Mouse (Mus musculus) heart, embryonic 16.5 days (tissue): ENCODE measurements around the gene Shank2. TPM values are rescaled to one million over a fixed set of nuclear protein-coding genes. Genes with fewer than 3 reads are reported as not detected.

Experiments used
- ATAC-seq: fragments of 200-750 bp; cut with Nextera tagmentation; replicated peaks from 2 replicates; pipeline ENCODE4 v1.8.0; 2017; ENCODE audit warnings: moderate number of reproducible peaks; ENCODE audit not compliant: insufficient read depth, low FRiP score; ENCODE audit errors: extremely low read depth
- H3K27ac ChIP-seq: fragments of 300-500 bp; sonication (generic); 2 replicates; pipeline ENCODE4 v1.5.1; 2014; ENCODE audit warnings: mild to moderate bottlenecking, low read length, control low read depth, moderate library complexity
- H3K27me3 ChIP-seq: fragments of 300-500 bp; sonication (generic); 2 replicates; pipeline ENCODE4 v1.6.1; 2014; ENCODE audit warnings: low read length, mixed read lengths; ENCODE audit not compliant: control insufficient read depth, insufficient read depth
- H3K36me3 ChIP-seq: fragments of 300-500 bp; sonication (generic); 2 replicates; pipeline ENCODE4 v1.6.1; 2014; ENCODE audit not compliant: control insufficient read depth, insufficient read depth
- H3K4me1 ChIP-seq: fragments of 300-500 bp; sonication (generic); 2 replicates; pipeline ENCODE4 v1.6.1; 2014; ENCODE audit warnings: low read length, mixed read lengths; ENCODE audit not compliant: control insufficient read depth, insufficient read depth
- H3K4me2 ChIP-seq: fragments of 300-500 bp; sonication (generic); 2 replicates; pipeline ENCODE4 v1.6.1; 2014; ENCODE audit warnings: low read depth, mild to moderate bottlenecking, control low read depth, low read length
- H3K4me3 ChIP-seq: fragments of 300-500 bp; sonication (generic); 2 replicates; pipeline ENCODE4 v1.5.1; 2014; ENCODE audit warnings: mild to moderate bottlenecking, control low read depth, low read length
- H3K9ac ChIP-seq: fragments of 300-500 bp; sonication (generic); 2 replicates; pipeline ENCODE4 v1.6.1; 2014; ENCODE audit warnings: low read length, control low read depth
- H3K9me3 ChIP-seq: fragments of 300-500 bp; sonication (generic); replicated peaks from 2 replicates; pipeline ENCODE4 v1.6.1; 2016; ENCODE audit warnings: low read length; ENCODE audit not compliant: control insufficient read depth
- WGBS: fragments of 180-500 bp; shearing (Covaris S2); extraction: QIAGEN DNeasy Blood & Tissue Kit; methylation state at CpG from one replicate; pipeline ENCODE4 v1.1.7; 2014; 5-methylcytosine and 5-hydroxymethylcytosine counted together
- polyA plus RNA-seq: library from polyadenylated mRNA; unstranded; fragments of >200 nt; fragmentation: Nextera tagmentation; extraction: Ambion mirVana; gene quantifications from 2 replicates; pipeline ENCODE4 v1.2.1, GENCODE M21; 2015

Gene Shank2
- polyA plus RNA-seq, 1 experiment from 2014 or later = 0.79 TPM

- H3K4me2 ChIP-seq = no peak overlapping the region; the same call in 1 of the 2 replicates
- no peaks in the 10 kb centered on the region for H3K9me3 ChIP-seq
- no peak overlapping the region for H3K27ac ChIP-seq
- no peak overlapping the region for H3K9ac ChIP-seq
- H3K27me3 ChIP-seq = peaks cover 36% of the 10 kb centered on the region
- H3K36me3 ChIP-seq = no peaks in the 10 kb centered on the region
- no peak for ATAC-seq
- H3K4me3 ChIP-seq = peak overlapping the region; percentile 46; the same call in 1 of the 2 replicates
- 65% methylated on average over 3 of the region's 3 CpGs for WGBS
- H3K4me1 ChIP-seq = 0 out of 2 replicates have a peak, but pooled peaks cover 2% of the 10 kb centered on the region
These were observed 174.6 kb downstream of the Shank2 start for GRCm38 (mm10) chr7:144176234-144176730.

- Histone ChIP-seq H3K4me1 (0 out of 2 replicates have a peak, but pooled peaks cover 2% of the 10 kb centered on the region), H3K9me3 (no peaks in the 10 kb centered on the region), H3K9ac (no peak overlapping the region), H3K4me2 (no peak overlapping the region), H3K27me3 (peaks cover 25% of the 10 kb centered on the region), H3K27ac (no peak overlapping the region), H3K36me3 (no peaks in the 10 kb centered on the region), H3K4me3 (no peak overlapping the region)
- WGBS = 80% methylated on average over 6 of the region's 6 CpGs
- ATAC-seq = no peak
These were observed 177.7 kb downstream of the Shank2 start for GRCm38 (mm10) chr7:144179436-144179835.

- Histone ChIP-seq H3K4me2 (no peak overlapping the region), H3K27me3 (peaks cover 11% of the 10 kb centered on the region), H3K4me3 (no peak overlapping the region), H3K4me1 (no peaks in the 10 kb centered on the region), H3K9me3 (no peaks in the 10 kb centered on the region), H3K27ac (no peak overlapping the region), H3K36me3 (no peaks in the 10 kb centered on the region), H3K9ac (no peak overlapping the region)
- WGBS = 26% methylated on average over 6 of the region's 6 CpGs
- peak; percentile 37; the same call in 1 of the 2 replicates for ATAC-seq
These were observed 179.2 kb downstream of the Shank2 start for GRCm38 (mm10) chr7:144180885-144181284.

DNA sequence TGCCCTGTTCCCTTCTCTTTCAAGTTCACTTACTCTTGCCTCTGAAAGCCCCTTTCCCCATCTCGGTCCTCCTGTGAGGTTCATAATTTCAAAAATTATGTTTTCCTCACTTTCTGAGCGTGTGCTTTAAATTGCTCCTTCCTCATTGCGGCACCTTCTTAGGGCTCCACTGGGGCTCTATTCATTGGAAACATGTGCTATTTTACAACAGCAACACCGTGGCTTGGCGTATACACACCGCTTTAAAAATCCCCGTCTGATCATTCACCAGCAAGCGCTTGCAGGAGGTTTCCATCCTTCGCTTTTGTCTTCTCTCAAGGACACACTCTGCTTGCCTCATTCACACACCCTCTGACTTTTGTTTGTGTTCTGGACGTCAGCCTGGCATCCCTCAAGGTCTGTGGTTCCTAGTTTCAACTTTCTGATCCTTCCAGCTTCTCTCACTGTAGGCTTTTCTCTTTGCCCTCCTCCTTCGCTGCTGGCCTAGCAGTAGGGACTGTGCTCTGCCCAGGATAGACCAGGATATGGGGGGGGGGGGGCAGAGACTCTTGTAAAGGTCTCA is 186.2 kb downstream of the Shank2 start:
- Histone ChIP-seq H3K4me2 (no peak overlapping the region), H3K9ac (no peak overlapping the region), H3K9me3 (no peaks in the 10 kb centered on the region), H3K4me3 (no peak overlapping the region), H3K36me3 (no peaks in the 10 kb centered on the region), H3K4me1 (no peaks in the 10 kb centered on the region), H3K27ac (no peak overlapping the region), H3K27me3 (no peaks in the 10 kb centered on the region)
- 76% methylated on average over 11 of the region's 11 CpGs for WGBS
- no peak for ATAC-seq

DNA sequence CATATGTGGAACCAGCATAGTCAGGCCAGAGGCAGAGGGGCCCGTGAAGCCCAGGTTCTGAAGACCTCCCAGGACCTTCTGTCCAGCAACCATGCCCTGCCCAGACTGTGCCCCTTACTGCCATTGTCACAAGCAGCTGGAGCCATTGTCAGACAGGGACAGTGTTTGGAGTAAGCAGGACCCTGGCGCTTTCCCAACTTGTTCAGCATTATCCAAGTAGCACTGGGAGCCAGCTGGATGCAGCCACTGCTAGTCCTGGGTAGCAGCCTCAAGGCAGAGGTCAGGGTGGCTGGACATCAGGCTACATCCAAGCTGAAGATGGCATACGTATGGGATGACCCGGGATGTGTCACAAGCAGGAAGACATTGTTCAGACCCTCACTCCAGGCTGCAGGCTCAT is 187.7 kb downstream of the Shank2 start:
- WGBS = 69% methylated on average over 4 of the region's 4 CpGs
- Histone ChIP-seq H3K9ac (no peak overlapping the region), H3K4me1 (no peaks in the 10 kb centered on the region), H3K4me3 (no peak overlapping the region), H3K27me3 (no peaks in the 10 kb centered on the region), H3K27ac (no peak overlapping the region), H3K36me3 (no peaks in the 10 kb centered on the region), H3K4me2 (no peak overlapping the region), H3K9me3 (no peaks in the 10 kb centered on the region)
- no peak for ATAC-seq

- ATAC-seq = no peak
- no peaks in the 10 kb centered on the region for H3K27me3 ChIP-seq
- no peak overlapping the region for H3K4me2 ChIP-seq
- no peaks in the 10 kb centered on the region for H3K9me3 ChIP-seq
- 0 out of 2 replicates have a peak, but pooled peaks cover 7% of the 10 kb centered on the region for H3K4me1 ChIP-seq
- no peak overlapping the region for H3K4me3 ChIP-seq
- WGBS = 77% methylated on average over 2 of the region's 2 CpGs
- no peak overlapping the region for H3K27ac ChIP-seq
- no peaks in the 10 kb centered on the region for H3K36me3 ChIP-seq
- H3K9ac ChIP-seq = no peak overlapping the region
These were observed 196.8 kb downstream of the Shank2 start for GRCm38 (mm10) chr7:144198491-144198890.

DNA sequence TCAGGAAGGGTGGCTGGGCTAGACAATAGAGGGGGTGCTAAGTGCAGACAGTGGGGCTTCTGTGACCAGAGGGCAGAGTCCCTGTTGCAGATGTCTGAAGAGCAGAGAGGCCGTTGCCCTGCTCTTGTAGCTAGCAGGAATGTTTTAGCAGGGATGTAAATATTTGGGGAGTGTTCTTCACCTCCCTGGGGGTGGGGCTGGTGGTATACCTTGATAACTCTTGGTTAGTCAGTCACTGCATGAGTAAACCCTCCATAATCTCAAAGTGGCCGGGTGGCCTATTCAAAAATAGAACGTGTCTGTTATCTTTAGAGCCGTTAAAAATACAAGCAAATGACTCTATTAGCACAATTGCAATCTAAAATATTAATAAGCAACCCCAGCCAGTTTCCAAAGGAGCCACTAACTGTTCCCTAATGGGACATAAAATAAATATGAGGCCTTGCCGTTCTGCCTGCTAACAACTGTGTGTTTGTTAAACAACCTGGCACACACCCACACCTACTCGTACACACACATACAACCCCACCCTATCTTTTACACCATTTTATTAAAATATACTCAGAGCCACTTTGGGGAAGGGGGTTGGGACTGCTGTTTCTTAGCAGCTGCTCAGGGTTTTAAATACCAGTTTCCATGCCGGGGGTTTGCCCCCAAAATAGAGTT is 200.4 kb downstream of the Shank2 start:
- H3K4me2 ChIP-seq = no peak overlapping the region
- H3K4me1 ChIP-seq = 0 out of 2 replicates have a peak, but pooled peaks cover 7% of the 10 kb centered on the region
- H3K27ac ChIP-seq = no peak overlapping the region
- no peaks in the 10 kb centered on the region for H3K9me3 ChIP-seq
- H3K9ac ChIP-seq = no peak overlapping the region
- no peak overlapping the region for H3K4me3 ChIP-seq
- WGBS = 46% methylated on average over 7 of the region's 7 CpGs
- H3K36me3 ChIP-seq = no peaks in the 10 kb centered on the region
- ATAC-seq = no peak
- H3K27me3 ChIP-seq = no peaks in the 10 kb centered on the region

DNA sequence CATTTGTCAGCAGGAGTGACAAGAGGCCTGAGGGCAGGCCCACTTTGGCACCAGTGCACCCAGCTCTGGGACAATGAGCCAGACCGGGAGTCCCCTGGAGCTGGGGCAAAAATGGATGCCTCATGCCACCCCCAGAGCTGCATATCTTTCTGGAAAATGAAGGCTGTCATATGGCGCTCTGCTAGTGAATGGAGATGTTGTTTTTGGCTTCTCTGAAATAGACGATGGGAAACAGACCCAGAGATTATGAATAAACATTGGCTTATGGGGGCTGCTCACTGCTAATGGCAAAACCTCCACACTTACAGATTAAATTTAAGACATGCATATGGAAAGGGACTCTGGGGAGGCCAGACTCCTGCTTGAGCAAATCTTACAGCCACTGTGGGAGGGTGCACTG is 202.6 kb downstream of the Shank2 start:
- WGBS = 34% methylated on average over 3 of the region's 3 CpGs
- no peak overlapping the region for H3K4me2 ChIP-seq
- no peaks in the 10 kb centered on the region for H3K27me3 ChIP-seq
- no peak overlapping the region for H3K27ac ChIP-seq
- no peak overlapping the region for H3K4me3 ChIP-seq
- H3K9me3 ChIP-seq = no peaks in the 10 kb centered on the region
- ATAC-seq = 0 out of 2 replicates have a peak, but pooled peaks have one; percentile 16
- H3K9ac ChIP-seq = no peak overlapping the region
- peaks cover 11% of the 10 kb centered on the region for H3K4me1 ChIP-seq
- no peaks in the 10 kb centered on the region for H3K36me3 ChIP-seq

GRCm38 (mm10) chr7:144205161-144205560 is 203.4 kb downstream of the Shank2 start:
- Histone ChIP-seq H3K4me2 (no peak overlapping the region), H3K9me3 (no peaks in the 10 kb centered on the region), H3K9ac (no peak overlapping the region), H3K27me3 (no peaks in the 10 kb centered on the region), H3K4me1 (peaks cover 11% of the 10 kb centered on the region), H3K27ac (no peak overlapping the region), H3K36me3 (no peaks in the 10 kb centered on the region), H3K4me3 (no peak overlapping the region)
- no peak for ATAC-seq
- WGBS = 33% methylated on average over 1 of the region's 1 CpGs
